Mouse (Mus musculus): ENCODE results near the gene Nlrp6. TPM values are rescaled to one million over a fixed set of nuclear protein-coding genes. Genes with fewer than 3 reads are reported as not detected.

The Nlrp6 gene
- polyA plus RNA-seq, 1 experiment from 2014 or later: 0.06 TPM

Other genes starting within 250 kb of the Nlrp6 start
- gene Olfr45, start 239.0 kb upstream of the Nlrp6 start, polyA plus RNA-seq (2014; fragmentation: Nextera tagmentation; extraction: Ambion mirVana): not detected in 2 replicates
- not detected in 2 replicates for gene Olfr541, start 223.6 kb upstream of the Nlrp6 start, polyA plus RNA-seq (2014; fragmentation: Nextera tagmentation; extraction: Ambion mirVana)
- gene Cyp2e1, start 157.2 kb upstream of the Nlrp6 start, polyA plus RNA-seq (2014; fragmentation: Nextera tagmentation; extraction: Ambion mirVana): not detected in 2 replicates
- 0.45 TPM in 1 of 2 replicates, not detected in the other for gene Syce1, start 133.1 kb upstream of the Nlrp6 start, polyA plus RNA-seq (2014; fragmentation: Nextera tagmentation; extraction: Ambion mirVana)
- 6.4 and 8.1 TPM in 2 replicates for gene Zfp941, start 98.7 kb upstream of the Nlrp6 start, polyA plus RNA-seq (2014; fragmentation: Nextera tagmentation; extraction: Ambion mirVana)
- gene Urah, start 85.9 kb upstream of the Nlrp6 start, polyA plus RNA-seq (2014; fragmentation: Nextera tagmentation; extraction: Ambion mirVana): 0.25 TPM in 1 of 2 replicates, not detected in the other
- gene Scgb1c1, start 75.4 kb upstream of the Nlrp6 start, polyA plus RNA-seq (2014; fragmentation: Nextera tagmentation; extraction: Ambion mirVana): not detected in 2 replicates
- not detected in 2 replicates for gene Odf3, start 73.1 kb upstream of the Nlrp6 start, polyA plus RNA-seq (2014; fragmentation: Nextera tagmentation; extraction: Ambion mirVana)
- gene Gm45785, start 64.6 kb upstream of the Nlrp6 start, polyA plus RNA-seq (2014; fragmentation: Nextera tagmentation; extraction: Ambion mirVana): not detected in 2 replicates
- 74.6 and 74.8 TPM in 2 replicates for gene Ric8a, start 63.9 kb upstream of the Nlrp6 start, polyA plus RNA-seq (2014; fragmentation: Nextera tagmentation; extraction: Ambion mirVana)
- 24.2 and 28.9 TPM in 2 replicates for gene Bet1l, start 63.3 kb upstream of the Nlrp6 start, polyA plus RNA-seq (2014; fragmentation: Nextera tagmentation; extraction: Ambion mirVana)
- gene Psmd13, start 38.9 kb upstream of the Nlrp6 start, polyA plus RNA-seq (2014; fragmentation: Nextera tagmentation; extraction: Ambion mirVana): 182 and 243 TPM in 2 replicates
- 21.6 and 23.3 TPM in 2 replicates for gene Sirt3, start 38.6 kb upstream of the Nlrp6 start, polyA plus RNA-seq (2014; fragmentation: Nextera tagmentation; extraction: Ambion mirVana)
- 0.86 TPM in 1 of 2 replicates, not detected in the other for gene Cox8b, start 20.5 kb upstream of the Nlrp6 start, polyA plus RNA-seq (2014; fragmentation: Nextera tagmentation; extraction: Ambion mirVana)
- 9.7 and 10.6 TPM in 2 replicates for gene Pgghg, start 20.5 kb downstream of the Nlrp6 start, polyA plus RNA-seq (2014; fragmentation: Nextera tagmentation; extraction: Ambion mirVana)
- gene Ifitm5, start 29.4 kb downstream of the Nlrp6 start, polyA plus RNA-seq (2014; fragmentation: Nextera tagmentation; extraction: Ambion mirVana): 0.27 and 0.54 TPM in 2 replicates
- not detected in 2 replicates for gene Gm45717, start 35.0 kb downstream of the Nlrp6 start, polyA plus RNA-seq (2014; fragmentation: Nextera tagmentation; extraction: Ambion mirVana)
- 290 and 308 TPM in 2 replicates for gene Ifitm2, start 35.1 kb downstream of the Nlrp6 start, polyA plus RNA-seq (2014; fragmentation: Nextera tagmentation; extraction: Ambion mirVana)
- 6.9 and 7.8 TPM in 2 replicates for gene Ifitm1, start 46.3 kb downstream of the Nlrp6 start, polyA plus RNA-seq (2014; fragmentation: Nextera tagmentation; extraction: Ambion mirVana)
- gene Ifitm3, start 89.9 kb downstream of the Nlrp6 start, polyA plus RNA-seq (2014; fragmentation: Nextera tagmentation; extraction: Ambion mirVana): 18.6 and 20.6 TPM in 2 replicates
- gene Ifitm6, start 97.0 kb downstream of the Nlrp6 start, polyA plus RNA-seq (2014; fragmentation: Nextera tagmentation; extraction: Ambion mirVana): 0.24 TPM in 1 of 2 replicates, not detected in the other
- gene Gm17387, start 108.2 kb downstream of the Nlrp6 start, polyA plus RNA-seq (2014; fragmentation: Nextera tagmentation; extraction: Ambion mirVana): not detected in 2 replicates
- gene B4galnt4, start 140.2 kb downstream of the Nlrp6 start, polyA plus RNA-seq (2014; fragmentation: Nextera tagmentation; extraction: Ambion mirVana): 15.1 and 18.1 TPM in 2 replicates
- gene Pkp3, start 157.3 kb downstream of the Nlrp6 start, polyA plus RNA-seq (2014; fragmentation: Nextera tagmentation; extraction: Ambion mirVana): 2.0 and 2.6 TPM in 2 replicates
- 1.0 and 2.1 TPM in 2 replicates for gene Sigirr, start 179.7 kb downstream of the Nlrp6 start, polyA plus RNA-seq (2014; fragmentation: Nextera tagmentation; extraction: Ambion mirVana)
- gene Ano9, start 196.9 kb downstream of the Nlrp6 start, polyA plus RNA-seq (2014; fragmentation: Nextera tagmentation; extraction: Ambion mirVana): 0.48 and 0.70 TPM in 2 replicates
- gene Ptdss2, start 201.5 kb downstream of the Nlrp6 start, polyA plus RNA-seq (2014; fragmentation: Nextera tagmentation; extraction: Ambion mirVana): 65.2 and 73.5 TPM in 2 replicates